Mouse (Mus musculus) embryonic facial prominence, embryonic 14.5 days (tissue): ENCODE results near the gene Ret. TPM values are rescaled to one million over a fixed set of nuclear protein-coding genes. Genes with fewer than 3 reads are reported as not detected.
A peak's percentile ranks its signal among the peaks of the same experiment; 100 is the strongest.

Experiments used
- ATAC-seq: fragments of 200-750 bp; cut with Nextera tagmentation; 2 replicates; pipeline ENCODE4 v1.8.0; 2017; ENCODE audit warnings: low read depth, moderate number of reproducible peaks, moderate TSS enrichment
- DNase-seq: peaks from one replicate; pipeline ENCODE4 v3.0.0-alpha.2; 2015; ENCODE audit warnings: low spot score
- H3K27ac ChIP-seq: fragments of 300-500 bp; sonication (generic); replicated peaks from 2 replicates; pipeline ENCODE4 v1.5.1; 2014; ENCODE audit warnings: low read depth, mild to moderate bottlenecking, low read length, moderate library complexity
- H3K27me3 ChIP-seq: fragments of 300-500 bp; sonication (generic); replicated peaks from 2 replicates; pipeline ENCODE4 v1.6.1; 2014; ENCODE audit warnings: low read length; ENCODE audit not compliant: control insufficient read depth, insufficient read depth
- H3K36me3 ChIP-seq: fragments of 300-500 bp; sonication (generic); 2 replicates; pipeline ENCODE4 v1.6.1; 2014; ENCODE audit warnings: low read length, mixed read lengths; ENCODE audit not compliant: control insufficient read depth, insufficient read depth
- H3K4me1 ChIP-seq: fragments of 300-500 bp; sonication (generic); 2 replicates; pipeline ENCODE4 v1.6.1; 2014; ENCODE audit warnings: antibody characterized with exemption, low read length; ENCODE audit not compliant: control insufficient read depth, insufficient read depth
- H3K4me2 ChIP-seq: fragments of 300-500 bp; sonication (generic); 2 replicates; pipeline ENCODE4 v1.6.1; 2014; ENCODE audit warnings: low read depth, mild to moderate bottlenecking, low read length, moderate library complexity, mixed read lengths
- H3K4me3 ChIP-seq: fragments of 300-500 bp; sonication (generic); 2 replicates; pipeline ENCODE4 v1.5.1; 2014; ENCODE audit warnings: low read depth, mild to moderate bottlenecking, low read length
- H3K9ac ChIP-seq: fragments of 300-500 bp; sonication (generic); 2 replicates; pipeline ENCODE4 v1.6.1; 2014; ENCODE audit warnings: low read depth, mild to moderate bottlenecking, low read length, moderate library complexity, mixed read lengths
- H3K9me3 ChIP-seq: fragments of 300-500 bp; sonication (generic); 2 replicates; pipeline ENCODE4 v1.6.1; 2016; ENCODE audit warnings: low read length; ENCODE audit not compliant: control insufficient read depth
- whole genome bisulfite sequencing: fragments of 180-500 bp; shearing (Covaris S2); extraction: QIAGEN DNeasy Blood & Tissue Kit; methylation state at CpG from one replicate; pipeline ENCODE4 v1.1.7; 2014; 5-methylcytosine and 5-hydroxymethylcytosine counted together
- polyA plus RNA-seq: library from polyadenylated mRNA; unstranded; fragments of >200 nt; fragmentation: Nextera tagmentation; extraction: Ambion mirVana; gene quantifications from 2 replicates; pipeline ENCODE4 v1.2.1, GENCODE M21; 2014

Gene Ret
- polyA plus RNA-seq, 1 experiment from 2014 or later = 7.4 TPM

GRCm38 (mm10) chr6:118140961-118141360 lies 56.6 kb downstream of the Ret start:
- Histone ChIP-seq H3K9me3 (0 out of 2 replicates have a peak, but pooled peaks cover 5% of the 10 kb centered on the region), H3K27ac (no peak overlapping the region), H3K4me2 (no peak overlapping the region), H3K9ac (no peak overlapping the region), H3K36me3 (no peaks in the 10 kb centered on the region), H3K4me1 (no peaks in the 10 kb centered on the region), H3K27me3 (no peaks in the 10 kb centered on the region), H3K4me3 (no peak overlapping the region)
- no peak for ATAC-seq
- DNase-seq = no peak
- 83% methylated on average over 6 of the region's 6 CpGs for WGBS

GRCm38 (mm10) chr6:118138731-118139709 lies 58.5 kb downstream of the Ret start, which contains the start of gene Csgalnact2:
Gene Csgalnact2 (minus strand): TSS chr6:118139140.
- Histone ChIP-seq H3K36me3 (no peaks in the 10 kb centered on the region), H3K4me3 (peak within 1 kb of the TSS; percentile 78), H3K9ac (peak within 1 kb of the TSS; percentile 83), H3K9me3 (no peaks in the 10 kb centered on the region), H3K27me3 (no peaks in the 10 kb centered on the region), H3K27ac (peak within 1 kb of the TSS; percentile 83), H3K4me2 (peak within 1 kb of the TSS; percentile 90), H3K4me1 (no peaks in the 10 kb centered on the region)
- peak; percentile 93 for DNase-seq
- WGBS = 10% methylated on average over 34 of the region's 66 CpGs
- ATAC-seq = peak; percentile 98

- DNase-seq = no peak
- H3K4me1 ChIP-seq = no peaks in the 10 kb centered on the region
- WGBS = 86% methylated on average over 2 of the region's 2 CpGs
- ATAC-seq = no peak
- H3K27me3 ChIP-seq = no peaks in the 10 kb centered on the region
- no peak overlapping the region for H3K27ac ChIP-seq
- H3K4me2 ChIP-seq = no peak overlapping the region
- no peaks in the 10 kb centered on the region for H3K36me3 ChIP-seq
- H3K9me3 ChIP-seq = no peaks in the 10 kb centered on the region
- H3K4me3 ChIP-seq = no peak overlapping the region
- H3K9ac ChIP-seq = no peak overlapping the region
These were observed 60.4 kb downstream of the Ret start for GRCm38 (mm10) chr6:118137148-118137547.

GRCm38 (mm10) chr6:118134461-118134860 lies 63.1 kb downstream of the Ret start:
- ATAC-seq = no peak
- Histone ChIP-seq H3K36me3 (no peaks in the 10 kb centered on the region), H3K4me3 (no peak overlapping the region), H3K27me3 (no peaks in the 10 kb centered on the region), H3K27ac (no peak overlapping the region), H3K4me2 (no peak overlapping the region), H3K4me1 (peaks cover 6% of the 10 kb centered on the region; the same call in 1 of the 2 replicates), H3K9ac (no peak overlapping the region), H3K9me3 (no peaks in the 10 kb centered on the region)
- WGBS = 42% methylated on average over 1 of the region's 1 CpGs
- no peak for DNase-seq

GRCm38 (mm10) chr6:118130022-118130421 lies 67.5 kb downstream of the Ret start:
- no peak overlapping the region for H3K27ac ChIP-seq
- H3K4me2 ChIP-seq = no peak overlapping the region
- H3K4me1 ChIP-seq = peaks cover 6% of the 10 kb centered on the region; the same call in 1 of the 2 replicates
- WGBS = 49% methylated on average over 2 of the region's 2 CpGs
- no peak overlapping the region for H3K9ac ChIP-seq
- H3K27me3 ChIP-seq = no peaks in the 10 kb centered on the region
- ATAC-seq = no peak
- peak; percentile 16 for DNase-seq
- H3K36me3 ChIP-seq = peaks cover 4% of the 10 kb centered on the region; the same call in 1 of the 2 replicates
- H3K9me3 ChIP-seq = no peaks in the 10 kb centered on the region
- H3K4me3 ChIP-seq = no peak overlapping the region

GRCm38 (mm10) chr6:118127827-118128487 lies 69.6 kb downstream of the Ret start:
- Histone ChIP-seq H3K27me3 (no peaks in the 10 kb centered on the region), H3K9me3 (no peaks in the 10 kb centered on the region), H3K27ac (no peak overlapping the region), H3K4me3 (no peak overlapping the region), H3K4me1 (peaks cover 6% of the 10 kb centered on the region; the same call in 1 of the 2 replicates), H3K36me3 (peaks cover 15% of the 10 kb centered on the region), H3K9ac (no peak overlapping the region), H3K4me2 (no peak overlapping the region)
- DNase-seq (no peak), ATAC-seq (no peak)
- WGBS = 76% methylated on average over 6 of the region's 6 CpGs

- 70% methylated on average over 7 of the region's 7 CpGs for WGBS
- Histone ChIP-seq H3K9me3 (no peaks in the 10 kb centered on the region), H3K36me3 (peaks cover 20% of the 10 kb centered on the region), H3K4me3 (no peak overlapping the region), H3K4me1 (peaks cover 6% of the 10 kb centered on the region; the same call in 1 of the 2 replicates), H3K27ac (no peak overlapping the region), H3K9ac (no peak overlapping the region), H3K27me3 (no peaks in the 10 kb centered on the region), H3K4me2 (no peak overlapping the region)
- ATAC-seq = no peak
- no peak for DNase-seq
These were observed 70.3 kb downstream of the Ret start for GRCm38 (mm10) chr6:118127198-118127597.

GRCm38 (mm10) chr6:118126577-118126976 lies 70.9 kb downstream of the Ret start:
- H3K4me3 ChIP-seq = no peak overlapping the region
- no peak for DNase-seq
- peaks cover 6% of the 10 kb centered on the region; the same call in 1 of the 2 replicates for H3K4me1 ChIP-seq
- no peaks in the 10 kb centered on the region for H3K9me3 ChIP-seq
- H3K4me2 ChIP-seq = no peak overlapping the region
- peaks cover 23% of the 10 kb centered on the region for H3K36me3 ChIP-seq
- no peaks in the 10 kb centered on the region for H3K27me3 ChIP-seq
- H3K9ac ChIP-seq = no peak overlapping the region
- H3K27ac ChIP-seq = no peak overlapping the region
- ATAC-seq = no peak
